Mouse (Mus musculus) A20 (cell line): Measurements from ENCODE around the gene Rhox2g.
"Not testable (repeated sequence)": the region's sequence is repeated elsewhere in the genome, so short reads cannot be mapped to it uniquely, and the experiment has no call there.

ENCODE experiments used
- DNase-seq: peaks from one replicate; pipeline ENCODE4 v3.0.0-alpha.2; 2011; ENCODE audit warnings: low read depth, low spot score

The Rhox2g gene

GRCm38 (mm10) chrX:37643370-37643769 is at the start of gene Rhox2g:
Gene Rhox2g, minus strand, starts transcription at chrX:37643470.
- not testable (repeated sequence) for DNase-seq

GRCm38 (mm10) chrX:37692261-37692660 is 49.0 kb upstream of the Rhox2g start:
- DNase-seq: no peak

DNA sequence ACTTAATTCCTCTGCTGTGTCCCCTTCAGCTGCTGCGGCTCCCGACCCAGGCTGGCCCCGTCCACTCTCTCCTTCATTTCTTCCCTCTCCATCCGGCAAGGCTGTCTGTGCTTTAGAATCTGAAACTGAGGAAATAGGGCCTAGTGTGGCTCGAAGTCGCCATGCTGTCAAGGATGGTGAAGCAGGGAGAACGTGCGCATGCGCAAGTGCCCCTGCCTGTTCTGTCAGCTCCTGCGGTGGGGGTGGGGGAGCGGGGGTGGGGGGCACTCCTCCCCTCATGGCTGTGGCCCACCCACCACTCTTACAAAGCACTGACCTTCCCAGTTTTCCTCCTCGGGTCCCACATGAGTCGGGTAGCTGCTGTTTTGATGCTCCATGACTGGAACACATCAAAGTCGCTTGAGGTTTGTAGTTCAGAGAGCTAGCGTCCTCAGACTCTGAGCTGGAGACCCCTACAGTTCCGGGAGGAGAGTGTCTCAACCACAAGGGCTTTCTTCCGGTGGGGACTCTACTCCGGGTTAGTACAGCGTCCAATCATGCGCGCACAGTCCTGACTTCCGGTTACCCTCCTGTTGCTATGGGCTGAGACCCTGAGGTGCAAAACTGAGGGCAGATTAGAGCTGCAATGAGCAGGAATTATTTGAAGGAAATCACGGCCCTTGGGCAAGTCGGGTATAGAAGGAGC is 39.9 kb upstream of the Rhox2g start:
- no peak for DNase-seq

DNA sequence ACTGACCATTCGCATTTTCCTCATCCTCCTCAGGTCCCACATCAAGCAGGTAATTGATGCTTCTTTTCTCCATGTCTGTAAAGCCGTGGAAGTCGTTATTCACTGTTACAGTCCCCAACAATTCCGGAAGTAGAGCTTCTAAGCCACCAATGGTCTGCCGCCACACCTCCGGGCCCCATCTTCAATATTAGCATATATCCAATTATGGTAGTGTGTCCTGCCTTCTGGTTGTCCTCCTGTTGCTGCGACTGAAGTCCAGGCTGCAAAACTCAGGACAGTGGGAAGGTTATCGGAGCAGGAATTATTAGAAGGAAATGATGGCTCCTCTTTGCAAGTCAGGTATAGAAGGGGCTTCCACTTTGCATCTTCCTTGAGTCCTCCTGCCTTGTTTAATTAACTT is 29.9 kb upstream of the Rhox2g start, which contains the start of gene Rhox2h:
TSS of gene Rhox2h (minus strand) at position 101 of the 400 bp plus-strand sequence.
- not testable (repeated sequence) for DNase-seq

DNA sequence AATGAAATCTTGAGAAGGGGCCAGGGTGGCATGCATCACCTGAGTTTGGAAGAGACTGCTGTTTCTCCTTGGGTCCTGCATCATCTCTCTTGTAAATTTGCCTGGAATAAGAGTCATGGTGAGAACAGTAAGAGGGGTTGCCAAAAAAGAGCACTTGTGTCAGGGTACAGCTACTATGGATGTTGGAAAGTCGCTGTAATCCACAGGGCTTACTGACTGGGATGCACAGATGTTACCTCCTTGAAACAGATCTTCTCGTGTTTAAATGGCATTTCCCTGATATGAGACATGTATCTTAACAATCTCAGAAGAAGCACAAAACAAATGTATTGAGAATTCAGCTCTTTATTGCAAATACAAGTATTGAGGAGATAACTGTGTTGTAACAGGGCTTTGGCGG is 25.4 kb upstream of the Rhox2g start, which contains the start of gene Rhox3h:
TSS of gene Rhox3h (minus strand) at position 101 of the 400 bp plus-strand sequence.
- not testable (repeated sequence) for DNase-seq

- DNase-seq: not testable (repeated sequence)
These were observed 8.0 kb upstream of the Rhox2g start, which contains the start of gene Rhox4g for GRCm38 (mm10) chrX:37651227-37651626. Gene Rhox4g, minus strand, starts transcription at chrX:37651327.

DNA sequence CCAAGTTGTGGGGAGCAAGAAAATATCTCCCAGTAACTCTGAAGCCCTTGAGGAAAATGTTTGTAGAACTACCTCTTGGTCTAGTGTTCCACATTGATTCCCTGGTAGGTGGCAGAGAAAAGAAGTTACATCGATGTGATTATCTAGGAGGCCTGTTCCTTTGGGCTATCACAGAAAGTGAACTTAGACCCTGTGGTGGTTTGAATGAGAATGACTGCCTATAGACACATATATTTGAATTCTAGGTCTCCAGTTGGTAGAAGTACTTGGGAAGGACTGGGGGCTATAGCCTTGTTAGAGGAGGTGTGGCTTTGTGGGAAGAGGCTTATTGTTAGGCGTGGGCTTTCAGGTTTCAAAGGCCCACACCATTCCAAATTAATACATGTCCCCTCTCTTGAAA is 14.8 kb downstream of the Rhox2g start, which contains the start of gene Rhox3g:
TSS of gene Rhox3g (minus strand) at position 101 of the 400 bp plus-strand sequence.
- not testable (repeated sequence) for DNase-seq

GRCm38 (mm10) chrX:37607604-37608003 is 35.7 kb downstream of the Rhox2g start, which contains the start of gene Rhox4f:
Gene Rhox4f, minus strand, starts transcription at chrX:37607704.
- DNase-seq: not testable (repeated sequence)
